Mouse (Mus musculus): ENCODE measurements at regions not wholly inside any gene's neighbourhood (a gene's known extent, or its start where the extent isn't known, plus 50 kb on each side); places are given as distances from the start of the nearest gene placed in this dataset.

DNA sequence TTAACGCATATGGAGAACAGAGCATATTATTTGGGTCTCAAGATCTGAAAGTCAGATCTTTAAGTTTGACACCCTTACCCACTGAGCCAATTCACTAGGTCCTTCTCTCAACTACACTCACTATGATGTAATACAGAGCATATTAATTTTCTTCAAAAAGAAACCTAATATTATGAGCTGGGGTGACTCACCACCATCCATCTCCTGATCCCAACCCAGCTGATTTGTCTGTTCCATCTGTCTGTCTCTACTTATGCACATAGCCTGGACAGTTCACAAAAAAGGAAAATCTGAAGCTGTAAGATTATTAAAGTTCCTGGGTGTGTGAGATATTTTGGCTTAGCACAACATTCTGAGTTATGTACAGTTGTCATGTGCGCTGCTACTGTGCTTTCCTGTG is 108.2 kb upstream of the Rarb start:
- DNase-seq (ENCODE audit: extremely low spot score, low read depth, low spot score), result no peak

DNA sequence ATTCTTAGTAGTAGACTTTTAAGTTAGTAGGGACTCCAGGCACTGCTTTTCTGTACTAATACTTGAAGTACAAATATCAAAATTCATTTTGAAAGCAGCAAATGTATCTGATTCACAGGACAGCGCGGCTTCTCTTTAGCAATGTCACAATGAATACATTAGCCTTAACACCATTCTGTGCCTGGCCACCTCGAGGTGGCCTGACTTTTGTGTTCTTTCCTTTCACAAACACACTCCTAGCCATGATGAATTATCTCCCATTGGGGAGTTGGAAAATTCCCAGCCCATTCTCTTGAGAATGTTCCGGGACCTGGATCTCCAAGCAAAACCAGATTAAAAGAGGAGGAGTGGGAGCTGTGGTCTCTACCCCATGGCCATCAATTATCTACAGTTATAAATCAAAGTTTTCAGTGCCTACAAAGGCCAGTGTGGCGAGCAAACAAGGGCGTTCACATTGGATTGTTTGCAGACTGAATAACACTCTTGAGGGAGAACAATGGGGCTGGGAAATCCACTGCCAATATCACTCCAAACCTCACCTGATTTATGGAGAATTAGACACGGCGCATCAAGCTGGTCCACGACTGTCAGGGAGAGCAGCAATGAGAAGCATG is 82.7 kb upstream of the Rarb start:
- no peak for DNase-seq (ENCODE audit: extremely low spot score, low read depth, low spot score)

DNA sequence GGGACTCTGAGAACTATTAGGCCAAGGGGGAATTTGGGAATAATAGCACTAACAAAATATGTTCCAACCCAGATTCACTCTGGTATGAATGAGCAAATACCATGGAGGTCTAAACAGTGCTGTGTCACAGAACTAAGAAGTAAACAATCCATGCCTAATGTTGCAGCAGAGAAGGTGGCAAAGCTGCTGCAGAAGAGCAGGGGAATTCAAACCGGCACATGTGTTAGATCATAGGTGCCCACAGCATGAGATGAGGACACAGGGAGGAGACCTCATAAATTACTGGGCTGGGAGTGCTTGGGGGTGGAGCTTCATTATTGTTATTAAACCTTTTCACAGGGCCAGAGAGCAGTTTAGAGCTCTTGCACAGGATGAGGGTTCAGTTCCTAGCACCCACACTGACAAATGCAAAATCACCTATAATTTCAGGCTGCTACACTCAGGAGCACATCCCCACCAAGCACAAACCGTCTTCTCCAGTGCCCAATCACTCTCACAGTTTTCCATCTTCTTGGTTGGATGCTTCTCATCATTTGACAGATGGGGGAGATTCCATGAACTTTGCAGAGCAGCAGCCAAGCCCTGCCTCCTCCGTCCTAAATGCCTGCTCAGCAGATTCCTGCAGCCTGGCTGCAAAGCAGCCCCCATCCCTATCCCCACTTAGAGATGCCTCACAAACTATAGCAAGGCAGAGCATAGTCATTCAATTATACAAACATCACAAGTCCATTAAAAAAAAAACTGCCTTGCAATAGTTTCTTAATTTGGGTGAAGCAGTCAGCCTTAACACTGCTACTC is 79.0 kb upstream of the Rarb start:
- DNase-seq (ENCODE audit: extremely low spot score, low read depth, low spot score), result no peak

DNA sequence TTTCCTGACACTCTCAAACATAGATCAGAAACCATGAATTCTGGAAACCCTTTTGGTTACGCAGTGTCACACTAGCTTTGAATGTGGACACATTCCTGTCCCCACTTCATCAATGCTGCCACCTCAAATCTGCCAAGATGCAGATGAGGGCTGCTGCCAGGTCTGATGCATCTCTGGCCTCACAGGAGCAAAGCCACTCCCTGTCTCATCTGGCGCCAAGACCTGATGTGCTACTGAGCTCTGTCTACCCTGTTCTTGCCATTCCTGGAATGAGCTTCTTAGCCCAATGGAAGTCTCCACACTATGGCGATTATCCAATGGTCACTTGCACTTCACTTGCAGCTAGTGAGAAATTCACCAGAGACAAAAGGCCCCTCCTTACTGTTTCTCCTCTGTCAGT is 78.0 kb upstream of the Rarb start:
- no peak for DNase-seq (ENCODE audit: extremely low spot score, low read depth, low spot score)

DNA sequence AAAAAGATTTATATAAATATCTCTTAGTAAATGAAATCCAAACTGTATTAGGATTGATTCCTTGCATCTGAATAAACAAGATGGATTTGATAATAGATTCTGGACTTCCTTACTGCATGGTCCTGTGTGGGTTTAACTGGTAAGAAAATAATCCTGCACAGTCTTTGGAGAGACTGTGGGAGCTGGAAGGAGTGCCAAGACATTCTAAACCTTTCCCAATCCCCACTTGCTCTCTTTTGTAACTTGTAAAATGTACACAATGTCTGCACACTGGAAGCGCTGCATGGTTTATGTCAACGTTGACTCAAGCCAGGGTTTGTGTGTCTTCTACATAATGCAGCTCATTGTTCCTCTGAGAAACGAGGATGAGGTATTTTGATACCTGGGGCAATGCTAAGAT is 62.3 kb upstream of the Rarb start:
- no peak for DNase-seq (ENCODE audit: extremely low spot score, low read depth, low spot score)

DNA sequence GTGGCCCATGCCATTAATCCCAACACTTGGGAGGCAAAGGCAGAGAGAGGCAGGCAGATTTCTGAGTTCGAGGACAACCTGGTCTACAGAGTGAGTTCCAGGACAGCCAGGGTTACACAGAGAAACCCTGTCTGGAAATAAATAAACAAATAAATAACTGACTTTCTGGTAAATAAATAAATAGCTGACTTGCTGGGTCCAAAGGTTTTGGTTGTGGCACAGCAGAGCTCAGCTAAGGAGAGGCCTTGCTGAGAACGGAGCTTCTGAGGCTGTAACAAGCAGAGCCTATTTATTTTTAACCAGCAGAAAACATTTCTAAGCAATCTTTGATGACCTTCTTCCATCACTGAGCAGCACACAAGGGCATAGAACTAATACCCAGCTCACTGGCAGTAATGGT is 50.3 kb upstream of the Rarb start:
- DNase-seq (ENCODE audit: extremely low spot score, low read depth, low spot score), result no peak

Data from hindlimb bud, embryonic 11.5 days (tissue).